21 mouse cellular contexts compared by ENCODE assay signal in genomic region chr10:77300237-77300933, GRCm38 (mm10). TPM values are rescaled to one million over a fixed set of nuclear protein-coding genes. Genes with fewer than 3 reads are reported as not detected.
DNase-seq lines count a peak whose midpoint lies in the region; ATAC-seq and TF ChIP-seq lines count a peak whose summit lies in the region.
"Had no signal": no experiment of that assay in that cellular context is flagged by ENCODE, and none has a peak within 500 bp of the region (broad histone marks: within the 10 kb centered on the region; RNA-seq: fewer than 3 reads in every experiment).

No protein-coding gene starts in this region.

- TF ChIP-seq CTCF in liver, postnatal 0 days (IDR thresholded peaks at IDR 0.05; ENCODE audit: low read depth) = no peak
- TF ChIP-seq CTCF in left cerebral cortex, adult 2 months (IDR thresholded peaks at IDR 0.05) = no peak

- TF ChIP-seq EP300 in liver, postnatal 0 days (IDR thresholded peaks at IDR 0.05; ENCODE audit: low read depth) = no peak

- H3K4me3 ChIP-seq in forebrain, embryonic 11.5 days (ENCODE audit: low read depth, low read length) = no peak overlapping the region
- H3K4me3 ChIP-seq in forebrain, embryonic 16.5 days (replicated peaks; ENCODE audit: low read length) = no peak overlapping the region
- no peak overlapping the region for H3K4me3 ChIP-seq in liver, embryonic 13.5 days (replicated peaks)
- no peak overlapping the region for H3K4me3 ChIP-seq in liver, postnatal 0 days (ENCODE audit: low read depth, low read length)
- H3K4me3 ChIP-seq in left cerebral cortex, adult 2 months = no peak overlapping the region
- H3K4me3 ChIP-seq in midbrain, embryonic 10.5 days = no peak overlapping the region
- H3K4me3 ChIP-seq: embryonic facial prominence, embryonic 10.5 days; forebrain, embryonic 13.5 days; heart, embryonic 15.5 days; hindbrain, embryonic 10.5 days had no signal

- H3K36me3 ChIP-seq in forebrain, embryonic 11.5 days (ENCODE audit: control insufficient read depth, insufficient read depth, low read length) = no peaks in the 10 kb centered on the region
- H3K36me3 ChIP-seq in forebrain, embryonic 16.5 days (ENCODE audit: control insufficient read depth, insufficient read depth) = no peaks in the 10 kb centered on the region
- no peaks in the 10 kb centered on the region for H3K36me3 ChIP-seq in liver, embryonic 13.5 days
- no peaks in the 10 kb centered on the region for H3K36me3 ChIP-seq in liver, postnatal 0 days (replicated peaks; ENCODE audit: insufficient read depth, low read length)
- peaks cover 7% of the 10 kb centered on the region; the same call in 1 of the 2 replicates for H3K36me3 ChIP-seq in midbrain, embryonic 10.5 days

- ATAC-seq in forebrain, embryonic 11.5 days (replicated peaks; ENCODE audit: low FRiP score) = no peak
- ATAC-seq in forebrain, embryonic 16.5 days = no peak
- ATAC-seq in erythroblast, adult 5-6 weeks (replicated peaks; ENCODE audit: low FRiP score, poor library complexity, severe bottlenecking) = peak; percentile 51
- ATAC-seq in liver, embryonic 13.5 days (ENCODE audit: low read depth) = peak; percentile 47
- ATAC-seq in liver, postnatal 0 days = peak; percentile 44; the same call in 1 of the 2 replicates
- ATAC-seq: activated CD4-positive, CD25-positive, alpha-beta regulatory T cell, adult 4 months; forebrain, embryonic 13.5 days; Patski had no signal

- no peak overlapping the region for H3K4me2 ChIP-seq in forebrain, embryonic 11.5 days (ENCODE audit: low read depth, low read length, severe bottlenecking)
- no peak overlapping the region for H3K4me2 ChIP-seq in forebrain, embryonic 16.5 days (ENCODE audit: low read length)
- H3K4me2 ChIP-seq in liver, embryonic 13.5 days = peak overlapping the region; percentile 41
- 0 out of 2 replicates have a peak overlapping the region, but pooled peaks have one; percentile 13 for H3K4me2 ChIP-seq in liver, postnatal 0 days (ENCODE audit: low read depth, low read length)
- H3K4me2 ChIP-seq: forebrain, embryonic 13.5 days; heart, embryonic 11.5 days; heart, embryonic 15.5 days; hindbrain, embryonic 14.5 days had no signal

- no peak overlapping the region for H3K9ac ChIP-seq in forebrain, embryonic 11.5 days (ENCODE audit: low read length)
- no peak overlapping the region for H3K9ac ChIP-seq in forebrain, embryonic 16.5 days (replicated peaks; ENCODE audit: low read depth, low read length)
- H3K9ac ChIP-seq in liver, embryonic 13.5 days = 0 out of 2 replicates have a peak overlapping the region, but pooled peaks have one; percentile 7
- H3K9ac ChIP-seq in liver, postnatal 0 days (replicated peaks) = no peak overlapping the region
- H3K9ac ChIP-seq: forebrain, embryonic 13.5 days; heart, embryonic 15.5 days; hindbrain, embryonic 14.5 days had no signal

- intact Hi-C loops in left cerebral cortex, adult 2 months (cut with DNase I) = no loop called here

- H3K27me3 ChIP-seq in forebrain, embryonic 11.5 days (ENCODE audit: control insufficient read depth, insufficient read depth, low read length) = no peaks in the 10 kb centered on the region
- H3K27me3 ChIP-seq in forebrain, embryonic 16.5 days (replicated peaks; ENCODE audit: control insufficient read depth, insufficient read depth, low read length) = no peaks in the 10 kb centered on the region
- no peaks in the 10 kb centered on the region for H3K27me3 ChIP-seq in liver, embryonic 13.5 days
- no peaks in the 10 kb centered on the region for H3K27me3 ChIP-seq in liver, postnatal 0 days (ENCODE audit: insufficient read depth, low read length)
- no peaks in the 10 kb centered on the region for H3K27me3 ChIP-seq in midbrain, embryonic 10.5 days (ENCODE audit: low read depth, poor library complexity, severe bottlenecking)
- H3K27me3 ChIP-seq: forebrain, embryonic 13.5 days; heart, embryonic 15.5 days; Patski had no signal

- H3K9me3 ChIP-seq in forebrain, embryonic 11.5 days (ENCODE audit: control insufficient read depth, low read length) = no peaks in the 10 kb centered on the region
- H3K9me3 ChIP-seq in forebrain, embryonic 16.5 days (ENCODE audit: control insufficient read depth, low read length) = no peaks in the 10 kb centered on the region
- no peaks in the 10 kb centered on the region for H3K9me3 ChIP-seq in liver, embryonic 13.5 days (replicated peaks)
- no peaks in the 10 kb centered on the region for H3K9me3 ChIP-seq in liver, postnatal 0 days (ENCODE audit: low read length)
- no peaks in the 10 kb centered on the region for H3K9me3 ChIP-seq in midbrain, embryonic 10.5 days (replicated peaks)
- H3K9me3 ChIP-seq: embryonic facial prominence, embryonic 10.5 days; forebrain, embryonic 13.5 days; heart, embryonic 15.5 days; hindbrain, embryonic 10.5 days had no signal

- peak; percentile 30 for DNase-seq in forebrain, embryonic 11.5 days (ENCODE audit: low spot score)
- no peak for DNase-seq in liver, embryonic 13.5 days
- no peak for DNase-seq in liver, postnatal 0 days
- no peak for DNase-seq in left cerebral cortex, adult 2 months (ENCODE audit: extremely low spot score in 1 of 2, low spot score in 2 of 2)
- DNase-seq in midbrain, embryonic 10.5 days (ENCODE audit: low spot score) = no peak
- no peak for DNase-seq in lung, postnatal 36 days
- DNase-seq: adrenal gland, postnatal 25 days; cerebellum, adult 2 months; cerebellum, postnatal 10 days; gastrocnemius, postnatal 36 days; heart, adult 18-20 months had no signal

- no peaks in the 10 kb centered on the region for H3K4me1 ChIP-seq in forebrain, embryonic 11.5 days (replicated peaks; ENCODE audit: control insufficient read depth, insufficient read depth, low read length)
- H3K4me1 ChIP-seq in forebrain, embryonic 16.5 days (replicated peaks; ENCODE audit: control insufficient read depth, insufficient read depth, low read length) = no peaks in the 10 kb centered on the region
- peaks cover 51% of the 10 kb centered on the region for H3K4me1 ChIP-seq in liver, embryonic 13.5 days (replicated peaks)
- no peaks in the 10 kb centered on the region for H3K4me1 ChIP-seq in liver, postnatal 0 days (ENCODE audit: insufficient read depth)
- peaks cover 17% of the 10 kb centered on the region for H3K4me1 ChIP-seq in midbrain, embryonic 10.5 days
- H3K4me1 ChIP-seq: forebrain, embryonic 13.5 days; heart, embryonic 15.5 days had no signal

- no peak overlapping the region for H3K27ac ChIP-seq in forebrain, embryonic 11.5 days (ENCODE audit: low read depth, low read length)
- no peak overlapping the region for H3K27ac ChIP-seq in forebrain, embryonic 16.5 days (ENCODE audit: low read length)
- peak overlapping the region; percentile 86 for H3K27ac ChIP-seq in liver, embryonic 13.5 days
- no peak overlapping the region for H3K27ac ChIP-seq in liver, postnatal 0 days (ENCODE audit: low read depth)
- no peak overlapping the region for H3K27ac ChIP-seq in left cerebral cortex, adult 2 months
- no peak overlapping the region for H3K27ac ChIP-seq in midbrain, embryonic 10.5 days (replicated peaks)
- H3K27ac ChIP-seq: embryonic facial prominence, embryonic 10.5 days; forebrain, embryonic 13.5 days; heart, embryonic 15.5 days; hindbrain, embryonic 10.5 days; hindbrain, embryonic 14.5 days had no signal

- WGBS in forebrain, embryonic 11.5 days = 88% methylated on average over 8 of the region's 8 CpGs
- 85% methylated on average over 8 of the region's 8 CpGs for WGBS in forebrain, embryonic 16.5 days
- 41% methylated on average over 8 of the region's 8 CpGs for WGBS in liver, embryonic 13.5 days (ENCODE audit: insufficient replicate concordance)
- WGBS in liver, postnatal 0 days (ENCODE audit: insufficient replicate concordance) = 62% methylated on average over 8 of the region's 8 CpGs
- WGBS in midbrain, embryonic 10.5 days = 87% methylated on average over 8 of the region's 8 CpGs

RNA-seq across cellular contexts. Expression of gene Pofut2, which starts 41.4 kb away (rescaled TPM):
- 67.0 and 78.0 TPM in 2 replicates for polyA plus RNA-seq in forebrain, embryonic 11.5 days (2014; fragmentation: Nextera tagmentation; extraction: Ambion mirVana)
- polyA plus RNA-seq in forebrain, embryonic 16.5 days (2015; fragmentation: Nextera tagmentation; extraction: Ambion mirVana) = 47.3 and 50.5 TPM in 2 replicates
- total RNA-seq in erythroblast, adult 5-6 weeks (2015; ENCODE audit: low replicate concordance) = 0.77 and 2.9 TPM in 2 replicates
- total RNA-seq in erythroblast, adult 5-6 weeks (2017; ENCODE audit: low replicate concordance) = 2.0 and 3.4 TPM in 2 replicates
- 29.7 and 30.2 TPM in 2 replicates for polyA plus RNA-seq in liver, embryonic 13.5 days (2015; fragmentation: Nextera tagmentation; extraction: Ambion mirVana)
- polyA plus RNA-seq in liver, postnatal 0 days (2015; fragmentation: Nextera tagmentation; extraction: Ambion mirVana) = 16.4 and 17.2 TPM in 2 replicates
- total RNA-seq in left cerebral cortex, adult 2 months (2021) = 10 to 100 TPM; 37.6 to 38.2 TPM
- 80.2 and 82.2 TPM in 2 replicates for polyA plus RNA-seq in midbrain, embryonic 10.5 days (2016; fragmentation: Nextera tagmentation; extraction: Ambion mirVana)

Comparison
In these comparisons a context has a peak if more than half of its experiments do, and no peak if none do; other contexts are left out.
1. ATAC-seq: peak in erythroblast, adult 5-6 weeks (single experiment), liver, embryonic 13.5 days (single experiment) and liver, postnatal 0 days (single experiment); none in forebrain, embryonic 11.5 days (single experiment) and forebrain, embryonic 16.5 days (single experiment).
2. H3K4me2 ChIP-seq: peak in liver, embryonic 13.5 days (single experiment) and liver, postnatal 0 days (single experiment); none in forebrain, embryonic 11.5 days (single experiment) and forebrain, embryonic 16.5 days (single experiment).